Mouse (Mus musculus): ENCODE results near the gene A4galt. TPM values are rescaled to one million over a fixed set of nuclear protein-coding genes. Genes with fewer than 3 reads are reported as not detected.

The A4galt gene
- polyA plus RNA-seq, 1 experiment: 20.4 TPM

GRCm38 (mm10) chr15:83265269-83265668, 13.7 kb upstream of the A4galt start:
- no peak overlapping the region for H3K27ac ChIP-seq (ENCODE audit: insufficient read depth, low read length)
- WGBS: 20% methylated on average over 1 of the region's 1 CpGs
- H3K4me3 ChIP-seq (ENCODE audit: extremely low read depth, insufficient read depth, insufficient read length): no peak overlapping the region
- no peaks in the 10 kb centered on the region for H3K27me3 ChIP-seq (ENCODE audit: control insufficient read depth, insufficient read depth, low read length)
- no peaks in the 10 kb centered on the region for H3K4me1 ChIP-seq (ENCODE audit: control insufficient read depth, insufficient read depth, insufficient read length)
- DNase-seq (ENCODE audit: low read depth in 1 of 2, low spot score in 2 of 2): no peak
- TF ChIP-seq CTCF (IDR thresholded peaks at IDR 0.05; ENCODE audit: extremely low read depth, insufficient read depth, insufficient read length, insufficient replicate concordance) (no peak), POLR2A (IDR thresholded peaks at IDR 0.05; ENCODE audit: low read depth, low read length) (no peak)
- no peaks in the 10 kb centered on the region for H3K36me3 ChIP-seq (ENCODE audit: control insufficient read depth, insufficient read depth, low read length)

- no peak overlapping the region for H3K4me3 ChIP-seq (ENCODE audit: extremely low read depth, insufficient read depth, insufficient read length)
- 77% methylated on average over 5 of the region's 5 CpGs for WGBS
- no peak for DNase-seq (ENCODE audit: low read depth in 1 of 2, low spot score in 2 of 2)
- no peak overlapping the region for H3K27ac ChIP-seq (ENCODE audit: insufficient read depth, low read length)
- TF ChIP-seq POLR2A (IDR thresholded peaks at IDR 0.05; ENCODE audit: low read depth, low read length) (no peak), CTCF (IDR thresholded peaks at IDR 0.05; ENCODE audit: extremely low read depth, insufficient read depth, insufficient read length, insufficient replicate concordance) (no peak)
- no peaks in the 10 kb centered on the region for H3K27me3 ChIP-seq (ENCODE audit: control insufficient read depth, insufficient read depth, low read length)
- H3K4me1 ChIP-seq (ENCODE audit: control insufficient read depth, insufficient read depth, insufficient read length): no peaks in the 10 kb centered on the region
- no peaks in the 10 kb centered on the region for H3K36me3 ChIP-seq (ENCODE audit: control insufficient read depth, insufficient read depth, low read length)
Measured at GRCm38 (mm10) chr15:83263405-83263804, 11.8 kb upstream of the A4galt start.

- 52% methylated on average over 13 of the region's 13 CpGs for WGBS
Measured at GRCm38 (mm10) chr15:83257906-83258305, 6.3 kb upstream of the A4galt start.

GRCm38 (mm10) chr15:83256491-83256890, 4.9 kb upstream of the A4galt start:
- Histone ChIP-seq H3K36me3 (ENCODE audit: control insufficient read depth, insufficient read depth, low read length) (no peaks in the 10 kb centered on the region), H3K4me1 (ENCODE audit: control insufficient read depth, insufficient read depth, insufficient read length) (no peaks in the 10 kb centered on the region), H3K27me3 (ENCODE audit: control insufficient read depth, insufficient read depth, low read length) (peaks cover 2% of the 10 kb centered on the region), H3K4me3 (ENCODE audit: extremely low read depth, insufficient read depth, insufficient read length) (no peak overlapping the region), H3K27ac (ENCODE audit: insufficient read depth, low read length) (no peak overlapping the region)
- TF ChIP-seq CTCF (IDR thresholded peaks at IDR 0.05; ENCODE audit: extremely low read depth, insufficient read depth, insufficient read length, insufficient replicate concordance): no peak
- no peak for TF ChIP-seq POLR2A (IDR thresholded peaks at IDR 0.05; ENCODE audit: low read depth, low read length)
- no peak for DNase-seq (ENCODE audit: low read depth in 1 of 2, low spot score in 2 of 2)
- WGBS: 46% methylated on average over 4 of the region's 4 CpGs

More at GRCm38 (mm10) chr15:83257906-83258305, 6.3 kb upstream of the A4galt start:
- H3K36me3 ChIP-seq (ENCODE audit: control insufficient read depth, insufficient read depth, low read length): no peaks in the 10 kb centered on the region
- H3K27ac ChIP-seq (ENCODE audit: insufficient read depth, low read length): no peak overlapping the region
- no peak for DNase-seq (ENCODE audit: low read depth in 1 of 2, low spot score in 2 of 2)
- H3K4me1 ChIP-seq (ENCODE audit: control insufficient read depth, insufficient read depth, insufficient read length): no peaks in the 10 kb centered on the region
- no peak for TF ChIP-seq CTCF (IDR thresholded peaks at IDR 0.05; ENCODE audit: extremely low read depth, insufficient read depth, insufficient read length, insufficient replicate concordance)
- no peak for TF ChIP-seq POLR2A (IDR thresholded peaks at IDR 0.05; ENCODE audit: low read depth, low read length)
- H3K27me3 ChIP-seq (ENCODE audit: control insufficient read depth, insufficient read depth, low read length): no peaks in the 10 kb centered on the region
- H3K4me3 ChIP-seq (ENCODE audit: extremely low read depth, insufficient read depth, insufficient read length): no peak overlapping the region

- no peaks in the 10 kb centered on the region for H3K4me1 ChIP-seq (ENCODE audit: control insufficient read depth, insufficient read depth, insufficient read length)
- whole genome bisulfite sequencing: 91% methylated on average over 7 of the region's 7 CpGs
- no peak overlapping the region for H3K27ac ChIP-seq (ENCODE audit: insufficient read depth, low read length)
- no peaks in the 10 kb centered on the region for H3K36me3 ChIP-seq (ENCODE audit: control insufficient read depth, insufficient read depth, low read length)
- TF ChIP-seq POLR2A (IDR thresholded peaks at IDR 0.05; ENCODE audit: low read depth, low read length) (no peak), CTCF (IDR thresholded peaks at IDR 0.05; ENCODE audit: extremely low read depth, insufficient read depth, insufficient read length, insufficient replicate concordance) (no peak)
- no peak for DNase-seq (ENCODE audit: low read depth in 1 of 2, low spot score in 2 of 2)
- H3K27me3 ChIP-seq (ENCODE audit: control insufficient read depth, insufficient read depth, low read length): peaks cover 6% of the 10 kb centered on the region
- no peak overlapping the region for H3K4me3 ChIP-seq (ENCODE audit: extremely low read depth, insufficient read depth, insufficient read length)
Measured at GRCm38 (mm10) chr15:83255944-83256343, 4.4 kb upstream of the A4galt start.

- Histone ChIP-seq H3K27me3 (ENCODE audit: control insufficient read depth, insufficient read depth, low read length) (peaks cover 6% of the 10 kb centered on the region), H3K4me1 (ENCODE audit: control insufficient read depth, insufficient read depth, insufficient read length) (no peaks in the 10 kb centered on the region), H3K36me3 (ENCODE audit: control insufficient read depth, insufficient read depth, low read length) (no peaks in the 10 kb centered on the region), H3K4me3 (ENCODE audit: extremely low read depth, insufficient read depth, insufficient read length) (no peak overlapping the region), H3K27ac (ENCODE audit: insufficient read depth, low read length) (no peak overlapping the region)
- WGBS: 93% methylated on average over 4 of the region's 4 CpGs
- TF ChIP-seq CTCF (IDR thresholded peaks at IDR 0.05; ENCODE audit: extremely low read depth, insufficient read depth, insufficient read length, insufficient replicate concordance) (no peak), POLR2A (IDR thresholded peaks at IDR 0.05; ENCODE audit: low read depth, low read length) (no peak)
- DNase-seq (ENCODE audit: low read depth in 1 of 2, low spot score in 2 of 2): no peak
Measured at GRCm38 (mm10) chr15:83255191-83255782, 3.7 kb upstream of the A4galt start.

GRCm38 (mm10) chr15:83254372-83255070, 2.9 kb upstream of the A4galt start:
- DNase-seq (ENCODE audit: low read depth in 1 of 2, low spot score in 2 of 2): no peak
- H3K36me3 ChIP-seq (ENCODE audit: control insufficient read depth, insufficient read depth, low read length): no peaks in the 10 kb centered on the region
- TF ChIP-seq CTCF (IDR thresholded peaks at IDR 0.05; ENCODE audit: extremely low read depth, insufficient read depth, insufficient read length, insufficient replicate concordance) (no peak), POLR2A (IDR thresholded peaks at IDR 0.05; ENCODE audit: low read depth, low read length) (no peak)
- H3K27me3 ChIP-seq (ENCODE audit: control insufficient read depth, insufficient read depth, low read length): peaks cover 6% of the 10 kb centered on the region
- no peaks in the 10 kb centered on the region; the same call in 1 of the 2 replicates for H3K4me1 ChIP-seq (ENCODE audit: control insufficient read depth, insufficient read depth, insufficient read length)
- H3K4me3 ChIP-seq (ENCODE audit: extremely low read depth, insufficient read depth, insufficient read length): no peak overlapping the region
- 74% methylated on average over 10 of the region's 10 CpGs for WGBS
- H3K27ac ChIP-seq (ENCODE audit: insufficient read depth, low read length): no peak overlapping the region
